Mouse (Mus musculus) embryonic fibroblast, embryonic 13.5 days (primary cell): ENCODE results near the gene Pros1.

Experiments
- CTCF ChIP-seq: IDR thresholded peaks from 2 replicates; pipeline ENCODE4 v1.5.1; 2011; ENCODE audit warnings: mild to moderate bottlenecking, control low read depth, low read length, moderate library complexity, borderline replicate concordance; ENCODE audit not compliant: insufficient read depth
- POLR2A ChIP-seq: IDR thresholded peaks from 2 replicates; pipeline ENCODE4 v1.6.1; 2011; ENCODE audit warnings: low read depth, mild to moderate bottlenecking, control low read depth, low read length, moderate library complexity

- no peak for TF ChIP-seq CTCF
- TF ChIP-seq POLR2A: no peak
Measured at GRCm38 (mm10) chr16:62873180-62873579, 19.1 kb downstream of the Pros1 start.
